Mouse (Mus musculus): ENCODE measurements around the gene Taok3. TPM values are rescaled to one million over a fixed set of nuclear protein-coding genes. Genes with fewer than 3 reads are reported as not detected.

Taok3 gene
- polyA plus RNA-seq, 1 experiment from 2014 or later, result 33.1 TPM

DNA sequence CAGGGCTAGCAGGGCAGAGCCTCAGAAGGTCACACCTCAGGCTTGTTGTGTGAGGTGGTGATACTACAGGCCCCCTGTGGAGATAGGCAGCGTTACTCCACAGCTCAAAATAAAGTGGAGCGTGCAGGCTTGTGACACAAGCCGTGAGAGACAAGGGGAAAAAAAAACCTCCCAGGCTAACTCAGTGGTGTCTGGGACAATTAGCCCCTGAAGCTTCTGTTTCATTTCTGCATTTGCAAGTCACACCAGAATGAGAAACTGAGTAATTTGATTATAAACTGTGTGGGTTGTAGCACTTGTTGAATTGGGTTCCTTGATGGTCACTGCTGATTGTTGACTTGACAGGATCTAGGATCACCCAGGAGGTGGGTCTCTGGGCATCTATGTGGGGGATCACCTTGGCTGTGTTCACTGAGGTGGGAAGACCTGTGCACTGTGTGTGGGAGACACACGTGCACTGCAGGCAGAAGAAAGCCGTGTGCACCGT lies 39.9 kb downstream of the Taok3 start:
- Histone ChIP-seq H3K36me3 (ENCODE audit: control insufficient read depth, insufficient read depth, low read length) (no peaks in the 10 kb centered on the region), H3K4me3 (replicated peaks; ENCODE audit: low read length) (no peak overlapping the region), H3K27ac (ENCODE audit: low read length) (peak overlapping the region; percentile 60), H3K4me2 (ENCODE audit: low read depth, low read length) (no peak overlapping the region), H3K9ac (ENCODE audit: low read length) (no peak overlapping the region), H3K27me3 (ENCODE audit: control insufficient read depth, insufficient read depth, low read length) (no peaks in the 10 kb centered on the region), H3K4me1 (ENCODE audit: control insufficient read depth, insufficient read depth, low read length) (peaks cover 19% of the 10 kb centered on the region; the same call in 1 of the 2 replicates), H3K9me3 (replicated peaks; ENCODE audit: control insufficient read depth, low read length) (no peaks in the 10 kb centered on the region)
- WGBS, result 55% methylated on average over 6 of the region's 6 CpGs
- no peak for ATAC-seq (ENCODE audit: insufficient read depth, low FRiP score)

DNA sequence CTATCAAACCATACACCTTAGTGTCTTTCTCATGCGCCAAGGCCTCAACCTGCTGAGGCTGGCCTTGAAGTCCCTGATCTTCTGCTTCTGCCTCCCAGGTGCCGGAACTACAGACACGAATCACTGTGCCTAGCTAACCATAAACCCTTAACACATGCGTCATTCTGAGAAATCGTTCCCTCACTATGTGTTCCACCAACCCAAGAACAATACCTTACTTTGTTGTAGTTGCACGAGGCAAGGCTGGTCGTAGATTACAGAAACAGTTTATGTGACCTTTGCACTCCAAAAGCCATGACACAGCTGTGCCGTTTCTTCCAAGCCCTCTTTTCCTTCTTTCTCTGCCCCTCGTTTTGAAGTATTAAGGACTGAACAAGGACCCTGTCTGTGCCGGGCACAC lies 40.6 kb downstream of the Taok3 start:
- ATAC-seq (ENCODE audit: insufficient read depth, low FRiP score), result no peak
- Histone ChIP-seq H3K4me2 (ENCODE audit: low read depth, low read length) (no peak overlapping the region), H3K9ac (ENCODE audit: low read length) (no peak overlapping the region), H3K4me1 (ENCODE audit: control insufficient read depth, insufficient read depth, low read length) (peaks cover 19% of the 10 kb centered on the region; the same call in 1 of the 2 replicates), H3K27me3 (ENCODE audit: control insufficient read depth, insufficient read depth, low read length) (no peaks in the 10 kb centered on the region), H3K36me3 (ENCODE audit: control insufficient read depth, insufficient read depth, low read length) (no peaks in the 10 kb centered on the region; the same call in 1 of the 2 replicates), H3K4me3 (replicated peaks; ENCODE audit: low read length) (no peak overlapping the region), H3K9me3 (replicated peaks; ENCODE audit: control insufficient read depth, low read length) (no peaks in the 10 kb centered on the region), H3K27ac (ENCODE audit: low read length) (peak overlapping the region; percentile 36)
- WGBS, result 27% methylated on average over 10 of the region's 10 CpGs

DNA sequence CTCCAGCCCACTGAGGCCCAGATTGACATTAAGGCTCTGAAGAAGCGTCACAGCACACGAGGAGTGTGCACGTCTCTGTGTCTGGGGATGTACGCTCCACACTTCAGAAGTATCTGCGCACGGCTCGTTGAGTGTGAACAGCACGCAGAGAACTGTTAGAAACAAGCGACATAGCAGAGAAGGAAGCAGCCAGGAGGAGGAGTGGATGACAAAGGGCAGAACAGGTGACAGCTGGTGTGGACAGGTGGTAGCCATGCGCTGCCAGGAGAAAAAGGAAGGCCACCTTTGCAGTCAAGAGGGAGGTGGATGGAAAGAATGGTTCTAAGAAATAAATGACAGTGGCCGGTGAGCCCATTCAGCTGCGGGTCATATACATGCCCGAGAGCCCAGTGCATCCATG lies 43.9 kb downstream of the Taok3 start:
- ATAC-seq (ENCODE audit: insufficient read depth, low FRiP score), result no peak
- Histone ChIP-seq H3K4me2 (ENCODE audit: low read depth, low read length) (no peak overlapping the region), H3K36me3 (ENCODE audit: control insufficient read depth, insufficient read depth, low read length) (no peaks in the 10 kb centered on the region; the same call in 1 of the 2 replicates), H3K27me3 (ENCODE audit: control insufficient read depth, insufficient read depth, low read length) (no peaks in the 10 kb centered on the region), H3K9ac (ENCODE audit: low read length) (no peak overlapping the region), H3K9me3 (replicated peaks; ENCODE audit: control insufficient read depth, low read length) (no peaks in the 10 kb centered on the region), H3K27ac (ENCODE audit: low read length) (no peak overlapping the region), H3K4me1 (ENCODE audit: control insufficient read depth, insufficient read depth, low read length) (peaks cover 12% of the 10 kb centered on the region; the same call in 1 of the 2 replicates), H3K4me3 (replicated peaks; ENCODE audit: low read length) (no peak overlapping the region)
- WGBS, result 95% methylated on average over 13 of the region's 13 CpGs

DNA sequence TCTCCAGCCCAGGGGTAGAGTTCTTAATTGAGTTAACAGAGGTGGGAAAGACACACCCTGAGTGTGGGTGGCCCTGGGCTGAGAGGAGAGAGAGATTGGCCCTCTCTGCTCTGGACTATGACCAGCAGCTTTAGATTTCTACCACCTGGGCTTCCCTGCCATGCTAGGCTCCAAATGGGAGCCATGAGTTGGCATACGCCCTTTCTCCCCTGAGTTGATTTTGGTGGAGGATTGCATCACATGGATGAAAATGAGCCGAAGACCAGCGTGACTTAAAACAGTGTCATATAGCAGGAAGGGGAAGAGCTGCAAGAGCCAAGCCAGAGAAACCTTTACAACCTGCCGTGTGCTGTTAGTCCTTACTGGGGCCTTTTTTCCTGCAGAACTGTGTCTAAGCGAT lies 44.6 kb downstream of the Taok3 start:
- H3K9me3 ChIP-seq (replicated peaks; ENCODE audit: control insufficient read depth, low read length), result no peaks in the 10 kb centered on the region
- H3K9ac ChIP-seq (ENCODE audit: low read length), result no peak overlapping the region
- 0 out of 2 replicates have a peak, but pooled peaks cover 10% of the 10 kb centered on the region for H3K4me1 ChIP-seq (ENCODE audit: control insufficient read depth, insufficient read depth, low read length)
- H3K36me3 ChIP-seq (ENCODE audit: control insufficient read depth, insufficient read depth, low read length), result no peaks in the 10 kb centered on the region; the same call in 1 of the 2 replicates
- H3K27me3 ChIP-seq (ENCODE audit: control insufficient read depth, insufficient read depth, low read length), result no peaks in the 10 kb centered on the region
- WGBS, result 77% methylated on average over 5 of the region's 5 CpGs
- no peak overlapping the region for H3K4me3 ChIP-seq (replicated peaks; ENCODE audit: low read length)
- no peak for ATAC-seq (ENCODE audit: insufficient read depth, low FRiP score)
- H3K4me2 ChIP-seq (ENCODE audit: low read depth, low read length), result no peak overlapping the region
- H3K27ac ChIP-seq (ENCODE audit: low read length), result no peak overlapping the region

DNA sequence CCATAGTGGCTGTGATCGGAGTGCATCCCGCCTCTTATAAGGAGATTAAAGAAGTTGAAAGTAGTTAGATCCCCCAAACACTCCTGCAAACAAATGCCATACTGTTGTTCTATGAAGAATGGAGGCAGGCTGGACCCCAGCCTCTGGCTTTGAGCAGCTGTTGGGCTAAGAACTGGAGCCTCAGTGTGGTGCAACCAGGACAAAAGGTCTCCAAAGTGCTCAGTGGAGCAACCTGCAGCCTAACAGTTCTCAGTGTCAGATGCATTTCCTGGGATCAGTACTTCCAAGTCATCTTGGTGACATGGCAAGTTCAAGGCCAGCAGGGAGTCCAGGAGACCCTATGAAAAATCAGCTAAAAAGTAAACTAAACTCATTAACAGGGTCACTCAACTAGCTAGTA lies 45.0 kb downstream of the Taok3 start:
- H3K4me2 ChIP-seq (ENCODE audit: low read depth, low read length), result no peak overlapping the region
- no peak overlapping the region for H3K9ac ChIP-seq (ENCODE audit: low read length)
- H3K4me3 ChIP-seq (replicated peaks; ENCODE audit: low read length), result no peak overlapping the region
- H3K27ac ChIP-seq (ENCODE audit: low read length), result no peak overlapping the region
- 97% methylated on average over 2 of the region's 2 CpGs for WGBS
- ATAC-seq (ENCODE audit: insufficient read depth, low FRiP score), result no peak
- no peaks in the 10 kb centered on the region; the same call in 1 of the 2 replicates for H3K36me3 ChIP-seq (ENCODE audit: control insufficient read depth, insufficient read depth, low read length)
- H3K4me1 ChIP-seq (ENCODE audit: control insufficient read depth, insufficient read depth, low read length), result 0 out of 2 replicates have a peak, but pooled peaks cover 6% of the 10 kb centered on the region
- no peaks in the 10 kb centered on the region for H3K27me3 ChIP-seq (ENCODE audit: control insufficient read depth, insufficient read depth, low read length)
- H3K9me3 ChIP-seq (replicated peaks; ENCODE audit: control insufficient read depth, low read length), result no peaks in the 10 kb centered on the region

DNA sequence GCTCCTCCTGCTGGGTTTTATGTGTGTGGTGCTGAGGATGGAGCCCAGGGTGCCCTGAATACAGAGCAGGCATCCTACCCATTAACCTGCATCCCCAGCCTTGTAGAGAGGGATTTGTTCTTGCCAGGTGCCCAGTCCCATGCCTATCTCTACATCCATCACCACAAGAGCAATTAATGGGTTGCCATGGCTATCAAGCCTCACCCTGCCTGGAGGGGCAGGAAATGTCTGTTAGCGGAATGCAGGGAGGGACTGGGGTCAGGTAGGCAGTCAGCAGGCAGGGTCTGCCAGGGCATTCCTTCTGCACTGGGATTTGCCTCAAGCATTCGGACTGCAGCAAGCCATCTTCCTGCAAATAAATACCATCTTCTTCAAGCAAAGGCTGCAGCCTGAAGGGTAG lies 46.0 kb downstream of the Taok3 start:
- H3K4me1 ChIP-seq (ENCODE audit: control insufficient read depth, insufficient read depth, low read length), result no peaks in the 10 kb centered on the region
- WGBS, result 60% methylated on average over 2 of the region's 2 CpGs
- H3K36me3 ChIP-seq (ENCODE audit: control insufficient read depth, insufficient read depth, low read length), result no peaks in the 10 kb centered on the region; the same call in 1 of the 2 replicates
- no peaks in the 10 kb centered on the region for H3K27me3 ChIP-seq (ENCODE audit: control insufficient read depth, insufficient read depth, low read length)
- H3K9me3 ChIP-seq (replicated peaks; ENCODE audit: control insufficient read depth, low read length), result no peaks in the 10 kb centered on the region
- no peak overlapping the region for H3K4me3 ChIP-seq (replicated peaks; ENCODE audit: low read length)
- H3K27ac ChIP-seq (ENCODE audit: low read length), result no peak overlapping the region
- no peak overlapping the region for H3K4me2 ChIP-seq (ENCODE audit: low read depth, low read length)
- no peak for ATAC-seq (ENCODE audit: insufficient read depth, low FRiP score)
- H3K9ac ChIP-seq (ENCODE audit: low read length), result no peak overlapping the region

DNA sequence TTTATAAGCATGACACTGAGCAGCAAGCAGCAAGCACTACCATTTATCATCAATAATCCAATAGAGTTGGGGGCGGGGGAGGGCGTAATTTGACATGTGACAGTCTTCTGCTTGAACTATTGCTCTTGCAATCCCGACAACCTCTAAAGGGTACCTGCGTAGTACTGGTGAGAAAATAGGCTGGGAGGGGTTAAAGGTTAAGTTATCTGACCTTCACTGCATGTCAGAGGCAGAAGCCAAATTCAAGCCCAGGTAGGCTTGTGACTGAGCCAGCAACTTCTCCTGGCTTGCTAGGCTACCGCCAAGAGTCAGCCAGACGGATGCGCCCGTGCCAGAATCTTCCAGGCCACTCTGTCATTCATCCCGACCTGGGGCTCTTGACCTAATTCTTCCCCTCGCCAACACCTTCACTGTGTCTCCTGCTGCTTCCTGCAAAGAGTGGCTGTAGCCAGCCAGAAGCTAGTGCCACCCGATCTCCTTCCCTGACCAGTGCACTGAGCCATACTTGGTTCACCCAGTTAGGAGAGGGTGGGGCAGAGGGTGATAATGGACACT lies 47.0 kb downstream of the Taok3 start:
- no peaks in the 10 kb centered on the region for H3K9me3 ChIP-seq (replicated peaks; ENCODE audit: control insufficient read depth, low read length)
- no peaks in the 10 kb centered on the region; the same call in 1 of the 2 replicates for H3K36me3 ChIP-seq (ENCODE audit: control insufficient read depth, insufficient read depth, low read length)
- WGBS, result 85% methylated on average over 11 of the region's 11 CpGs
- no peaks in the 10 kb centered on the region for H3K27me3 ChIP-seq (ENCODE audit: control insufficient read depth, insufficient read depth, low read length)
- no peak overlapping the region for H3K9ac ChIP-seq (ENCODE audit: low read length)
- H3K4me2 ChIP-seq (ENCODE audit: low read depth, low read length), result no peak overlapping the region
- no peaks in the 10 kb centered on the region for H3K4me1 ChIP-seq (ENCODE audit: control insufficient read depth, insufficient read depth, low read length)
- no peak overlapping the region for H3K4me3 ChIP-seq (replicated peaks; ENCODE audit: low read length)
- H3K27ac ChIP-seq (ENCODE audit: low read length), result no peak overlapping the region
- ATAC-seq (ENCODE audit: insufficient read depth, low FRiP score), result no peak

DNA sequence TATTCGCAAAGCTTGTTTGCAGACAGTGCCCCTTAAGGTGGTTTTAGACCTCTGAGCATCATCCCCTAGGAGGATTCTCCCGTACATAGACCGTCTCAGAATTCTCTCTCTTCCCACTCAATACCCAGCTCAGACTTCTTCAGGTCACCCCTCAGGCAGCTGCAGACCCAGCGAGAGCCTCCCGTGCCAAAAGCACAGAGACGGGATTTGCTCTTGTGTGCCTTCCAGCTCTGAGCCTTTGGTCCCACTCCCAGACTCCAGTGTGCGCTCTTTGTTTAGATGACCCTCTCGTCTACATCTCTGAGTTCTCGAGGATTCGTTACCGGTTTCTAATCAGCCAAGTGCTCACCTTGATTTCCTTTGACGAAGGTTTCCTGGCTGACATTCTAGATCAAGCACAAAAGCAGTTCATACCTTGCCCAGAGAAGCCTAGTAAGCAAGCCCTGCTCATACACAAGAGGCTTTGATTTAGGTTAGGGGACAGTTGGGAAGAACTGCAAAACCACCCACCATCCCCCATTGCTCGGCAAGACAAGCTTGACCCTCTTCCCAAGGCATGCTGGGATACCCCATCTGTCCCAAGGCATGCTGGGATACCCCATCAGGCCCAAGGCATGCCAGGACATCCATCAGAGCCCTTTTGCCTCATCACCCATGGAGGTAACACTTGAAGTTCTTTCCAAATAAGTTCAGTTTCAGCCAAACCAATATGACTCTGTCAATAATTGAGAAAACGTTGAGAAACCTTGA lies 48.6 kb downstream of the Taok3 start:
- Histone ChIP-seq H3K36me3 (ENCODE audit: control insufficient read depth, insufficient read depth, low read length) (no peaks in the 10 kb centered on the region; the same call in 1 of the 2 replicates), H3K27me3 (ENCODE audit: control insufficient read depth, insufficient read depth, low read length) (no peaks in the 10 kb centered on the region), H3K4me3 (replicated peaks; ENCODE audit: low read length) (no peak overlapping the region), H3K4me2 (ENCODE audit: low read depth, low read length) (no peak overlapping the region), H3K9ac (ENCODE audit: low read length) (no peak overlapping the region), H3K4me1 (ENCODE audit: control insufficient read depth, insufficient read depth, low read length) (no peaks in the 10 kb centered on the region), H3K27ac (ENCODE audit: low read length) (no peak overlapping the region), H3K9me3 (replicated peaks; ENCODE audit: control insufficient read depth, low read length) (no peaks in the 10 kb centered on the region)
- ATAC-seq (ENCODE audit: insufficient read depth, low FRiP score), result no peak
- WGBS, result 89% methylated on average over 14 of the region's 14 CpGs

DNA sequence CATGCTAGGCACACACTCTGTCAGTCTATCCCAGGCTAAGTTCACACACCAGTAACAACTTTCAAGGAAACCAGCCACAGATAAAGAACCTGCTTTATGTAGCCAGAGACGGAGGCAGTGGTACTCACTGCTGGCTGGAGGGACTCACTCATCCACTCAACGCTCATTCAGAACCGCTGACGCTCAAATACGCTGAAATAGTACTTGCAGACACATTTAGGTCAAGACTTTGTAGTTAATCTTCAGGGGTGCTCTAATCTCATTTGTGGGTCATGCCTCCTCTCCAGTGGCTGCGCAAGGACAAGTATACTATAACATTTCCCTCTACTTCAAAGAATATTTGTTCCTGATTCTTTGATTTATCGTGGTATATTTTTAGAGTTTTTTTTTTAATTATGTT lies 54.1 kb downstream of the Taok3 start:
- H3K4me3 ChIP-seq (replicated peaks; ENCODE audit: low read length), result no peak overlapping the region
- H3K27me3 ChIP-seq (ENCODE audit: control insufficient read depth, insufficient read depth, low read length), result no peaks in the 10 kb centered on the region
- H3K27ac ChIP-seq (ENCODE audit: low read length), result no peak overlapping the region
- H3K9ac ChIP-seq (ENCODE audit: low read length), result no peak overlapping the region
- H3K4me1 ChIP-seq (ENCODE audit: control insufficient read depth, insufficient read depth, low read length), result no peaks in the 10 kb centered on the region
- no peaks in the 10 kb centered on the region for H3K9me3 ChIP-seq (replicated peaks; ENCODE audit: control insufficient read depth, low read length)
- H3K4me2 ChIP-seq (ENCODE audit: low read depth, low read length), result no peak overlapping the region
- WGBS, result 95% methylated on average over 7 of the region's 7 CpGs
- ATAC-seq (ENCODE audit: insufficient read depth, low FRiP score), result no peak
- no peaks in the 10 kb centered on the region for H3K36me3 ChIP-seq (ENCODE audit: control insufficient read depth, insufficient read depth, low read length)
